Comparison of ENCODE assay signal across 25 mouse cellular contexts in genomic region chr2:142217371-142217770, GRCm38 (mm10).
"Had no signal": no experiment of that assay in that cellular context is flagged by ENCODE, and none has a peak within 500 bp of the region (broad histone marks: within the 10 kb centered on the region; RNA-seq: fewer than 3 reads in every experiment).

No protein-coding gene starts in this region.

- H3K36me3 ChIP-seq: heart, embryonic 10.5 days; heart, embryonic 12.5 days; hindbrain, embryonic 10.5 days; hindbrain, embryonic 12.5 days; intestine, embryonic 15.5 days; limb, embryonic 10.5 days; limb, embryonic 12.5 days; liver, embryonic 13.5 days; liver, embryonic 15.5 days had no signal

- H3K4me2 ChIP-seq: heart, embryonic 12.5 days; hindbrain, embryonic 12.5 days; hindbrain, embryonic 14.5 days; intestine, embryonic 15.5 days; limb, embryonic 12.5 days; liver, embryonic 11.5 days; liver, embryonic 13.5 days; liver, embryonic 15.5 days had no signal

- H3K27ac ChIP-seq: gastrocnemius, adult 2 months; heart, embryonic 10.5 days; hindbrain, embryonic 10.5 days; hindbrain, embryonic 12.5 days; hindbrain, embryonic 14.5 days; intestine, embryonic 15.5 days; layer of hippocampus, adult 2 months; left cerebral cortex, adult 2 months; limb, embryonic 10.5 days; limb, embryonic 12.5 days; liver, embryonic 13.5 days; liver, embryonic 15.5 days had no signal

- H3K9me3 ChIP-seq: heart, embryonic 10.5 days; heart, embryonic 12.5 days; hindbrain, embryonic 10.5 days; hindbrain, embryonic 12.5 days; intestine, embryonic 15.5 days; limb, embryonic 10.5 days; limb, embryonic 12.5 days; liver, embryonic 13.5 days; liver, embryonic 15.5 days had no signal

- H3K4me1 ChIP-seq: heart, embryonic 10.5 days; heart, embryonic 12.5 days; hindbrain, embryonic 10.5 days; hindbrain, embryonic 12.5 days; intestine, embryonic 15.5 days; limb, embryonic 10.5 days; limb, embryonic 12.5 days; liver, embryonic 13.5 days; liver, embryonic 15.5 days had no signal

- DNase-seq: gastrocnemius, adult 2 months; gastrocnemius, postnatal 10 days; gastrocnemius, postnatal 25 days; heart, adult 18-20 months; heart, postnatal 10 days; heart, postnatal 4 days; liver; liver, embryonic 13.5 days; liver, postnatal 0 days had no signal

- H3K9ac ChIP-seq: heart, embryonic 12.5 days; hindbrain, embryonic 12.5 days; hindbrain, embryonic 14.5 days; intestine, embryonic 15.5 days; limb, embryonic 12.5 days; liver, embryonic 13.5 days; liver, embryonic 15.5 days; liver, postnatal 0 days had no signal

- H3K4me3 ChIP-seq: gastrocnemius, adult 2 months; heart, embryonic 10.5 days; heart, embryonic 12.5 days; hindbrain, embryonic 10.5 days; hindbrain, embryonic 12.5 days; intestine, embryonic 15.5 days; layer of hippocampus, adult 2 months; left cerebral cortex, adult 2 months; limb, embryonic 10.5 days; limb, embryonic 12.5 days; liver, embryonic 13.5 days; liver, embryonic 15.5 days had no signal

- ATAC-seq: forebrain, embryonic 16.5 days; hindbrain, embryonic 16.5 days; inflammation-experienced regulatory T-cells, adult 6 months; intestine, embryonic 15.5 days; intestine, postnatal 0 days; liver, postnatal 0 days had no signal

- H3K27me3 ChIP-seq: heart, embryonic 12.5 days; hindbrain, embryonic 12.5 days; intestine, embryonic 15.5 days; limb, embryonic 12.5 days; liver, embryonic 13.5 days; liver, embryonic 15.5 days had no signal
